ENCODE assay signal across 20 mouse cellular contexts in the genomic region with DNA sequence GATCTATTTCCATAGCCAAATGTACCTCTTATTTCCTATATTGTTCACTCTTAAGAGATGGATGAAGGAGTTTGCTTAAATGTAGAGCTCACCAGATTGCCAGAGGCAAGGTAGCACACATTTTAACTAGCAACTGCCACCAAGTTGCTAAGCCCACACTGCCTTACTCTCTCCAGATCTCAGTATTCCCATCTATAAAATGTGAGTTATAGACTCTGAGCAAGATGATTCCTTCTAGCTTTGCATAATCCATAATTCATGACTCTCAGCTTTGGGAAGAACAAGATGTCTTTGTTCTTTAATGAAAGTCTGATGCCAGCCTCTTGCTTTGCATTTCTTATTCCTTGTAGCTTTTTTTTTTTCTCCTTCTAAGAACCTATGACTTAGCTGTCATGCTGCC.
DNase-seq lines count a peak whose midpoint lies in the region; ATAC-seq and TF ChIP-seq lines count a peak whose summit lies in the region.
"Had no signal": no experiment of that assay in that cellular context is flagged by ENCODE, and none has a peak within 500 bp of the region (broad histone marks: within the 10 kb centered on the region; RNA-seq: fewer than 3 reads in every experiment).

No protein-coding gene starts in this region.

- peak; percentile 32 for ATAC-seq in forebrain, postnatal 0 days
- no peak for ATAC-seq in forebrain, embryonic 12.5 days (ENCODE audit: low FRiP score)
- no peak for ATAC-seq in erythroid progenitor cell, adult 5-6 weeks (replicated peaks; ENCODE audit: low FRiP score, poor library complexity, severe bottlenecking)
- ATAC-seq: forebrain, embryonic 13.5 days; hindbrain, postnatal 0 days had no signal

- TF ChIP-seq CTCF in forebrain, postnatal 0 days (IDR thresholded peaks at IDR 0.05; ENCODE audit: low read depth) = no peak

- H3K9me3 ChIP-seq in forebrain, postnatal 0 days (ENCODE audit: low read length) = no peaks in the 10 kb centered on the region
- no peaks in the 10 kb centered on the region for H3K9me3 ChIP-seq in forebrain, embryonic 12.5 days
- H3K9me3 ChIP-seq: embryonic facial prominence, embryonic 13.5 days; forebrain, embryonic 13.5 days; heart, embryonic 10.5 days; hindbrain, embryonic 12.5 days had no signal

- H3K4me1 ChIP-seq in forebrain, postnatal 0 days (ENCODE audit: insufficient read depth) = no peaks in the 10 kb centered on the region
- H3K4me1 ChIP-seq in forebrain, embryonic 12.5 days = no peaks in the 10 kb centered on the region
- H3K4me1 ChIP-seq: forebrain, embryonic 13.5 days had no signal

- no peak overlapping the region for H3K27ac ChIP-seq in forebrain, postnatal 0 days (ENCODE audit: low read depth, low read length)
- no peak overlapping the region for H3K27ac ChIP-seq in forebrain, embryonic 12.5 days
- H3K27ac ChIP-seq: embryonic facial prominence, embryonic 13.5 days; forebrain, embryonic 13.5 days; heart, embryonic 10.5 days; hindbrain, embryonic 12.5 days; hindbrain, postnatal 0 days had no signal

- no peak overlapping the region for H3K9ac ChIP-seq in forebrain, postnatal 0 days
- no peak overlapping the region for H3K9ac ChIP-seq in forebrain, embryonic 12.5 days
- H3K9ac ChIP-seq: embryonic facial prominence, embryonic 13.5 days; forebrain, embryonic 13.5 days; hindbrain, embryonic 12.5 days had no signal

- DNase-seq in forebrain, postnatal 0 days = peak; percentile 36
- peak; percentile 31 for DNase-seq in 3T3-L1 (ENCODE audit: low read depth, low spot score)
- DNase-seq in brain, adult 2 months (ENCODE audit: low read depth, low spot score) = peak; percentile 47
- DNase-seq in telencephalon, adult 2 months (ENCODE audit: low read depth, low spot score) = peak; percentile 51
- DNase-seq: adrenal gland, adult 8-10 months; adrenal gland, postnatal 36 days; cerebellum, adult 18-20 months; cerebellum, adult 9-11 months; cerebellum, postnatal 36 days; heart, adult 18-20 months; heart, postnatal 10 days; heart, postnatal 4 days; kidney, adult 11 months had no signal

- H3K36me3 ChIP-seq in forebrain, postnatal 0 days (ENCODE audit: insufficient read depth) = no peaks in the 10 kb centered on the region
- no peaks in the 10 kb centered on the region for H3K36me3 ChIP-seq in forebrain, embryonic 12.5 days (replicated peaks)
- H3K36me3 ChIP-seq: embryonic facial prominence, embryonic 13.5 days; heart, embryonic 10.5 days; hindbrain, embryonic 12.5 days had no signal

- H3K27me3 ChIP-seq in forebrain, postnatal 0 days (ENCODE audit: insufficient read depth, low read length) = no peaks in the 10 kb centered on the region
- H3K27me3 ChIP-seq in forebrain, embryonic 12.5 days = no peaks in the 10 kb centered on the region
- H3K27me3 ChIP-seq: embryonic facial prominence, embryonic 13.5 days; forebrain, embryonic 13.5 days; hindbrain, embryonic 12.5 days had no signal

- H3K4me2 ChIP-seq in forebrain, postnatal 0 days (ENCODE audit: low read depth) = no peak overlapping the region
- H3K4me2 ChIP-seq in forebrain, embryonic 12.5 days = no peak overlapping the region
- H3K4me2 ChIP-seq: embryonic facial prominence, embryonic 13.5 days; forebrain, embryonic 13.5 days; hindbrain, embryonic 12.5 days had no signal

- no peak overlapping the region for H3K4me3 ChIP-seq in forebrain, postnatal 0 days (ENCODE audit: low read depth, low read length)
- no peak overlapping the region for H3K4me3 ChIP-seq in forebrain, embryonic 12.5 days (replicated peaks)
- H3K4me3 ChIP-seq: embryonic facial prominence, embryonic 13.5 days; forebrain, embryonic 13.5 days; heart, embryonic 10.5 days; hindbrain, embryonic 12.5 days had no signal
